Mouse (Mus musculus) embryonic facial prominence, embryonic 14.5 days (tissue): ENCODE results near the gene Phactr2. TPM values are rescaled to one million over a fixed set of nuclear protein-coding genes. Genes with fewer than 3 reads are reported as not detected.

ENCODE experiments used
- ATAC-seq: fragments of 200-750 bp; cut with Nextera tagmentation; 2 replicates; pipeline ENCODE4 v1.8.0; 2017; ENCODE audit warnings: low read depth, moderate number of reproducible peaks, moderate TSS enrichment
- DNase-seq: peaks from one replicate; pipeline ENCODE4 v3.0.0-alpha.2; 2015; ENCODE audit warnings: low spot score
- H3K27ac ChIP-seq: fragments of 300-500 bp; sonication (generic); replicated peaks from 2 replicates; pipeline ENCODE4 v1.5.1; 2014; ENCODE audit warnings: low read depth, mild to moderate bottlenecking, low read length, moderate library complexity
- H3K27me3 ChIP-seq: fragments of 300-500 bp; sonication (generic); replicated peaks from 2 replicates; pipeline ENCODE4 v1.6.1; 2014; ENCODE audit warnings: low read length; ENCODE audit not compliant: control insufficient read depth, insufficient read depth
- H3K36me3 ChIP-seq: fragments of 300-500 bp; sonication (generic); 2 replicates; pipeline ENCODE4 v1.6.1; 2014; ENCODE audit warnings: low read length, mixed read lengths; ENCODE audit not compliant: control insufficient read depth, insufficient read depth
- H3K4me1 ChIP-seq: fragments of 300-500 bp; sonication (generic); 2 replicates; pipeline ENCODE4 v1.6.1; 2014; ENCODE audit warnings: antibody characterized with exemption, low read length; ENCODE audit not compliant: control insufficient read depth, insufficient read depth
- H3K4me2 ChIP-seq: fragments of 300-500 bp; sonication (generic); 2 replicates; pipeline ENCODE4 v1.6.1; 2014; ENCODE audit warnings: low read depth, mild to moderate bottlenecking, low read length, moderate library complexity, mixed read lengths
- H3K4me3 ChIP-seq: fragments of 300-500 bp; sonication (generic); 2 replicates; pipeline ENCODE4 v1.5.1; 2014; ENCODE audit warnings: low read depth, mild to moderate bottlenecking, low read length
- H3K9ac ChIP-seq: fragments of 300-500 bp; sonication (generic); 2 replicates; pipeline ENCODE4 v1.6.1; 2014; ENCODE audit warnings: low read depth, mild to moderate bottlenecking, low read length, moderate library complexity, mixed read lengths
- H3K9me3 ChIP-seq: fragments of 300-500 bp; sonication (generic); 2 replicates; pipeline ENCODE4 v1.6.1; 2016; ENCODE audit warnings: low read length; ENCODE audit not compliant: control insufficient read depth
- WGBS: fragments of 180-500 bp; shearing (Covaris S2); extraction: QIAGEN DNeasy Blood & Tissue Kit; methylation state at CpG from one replicate; pipeline ENCODE4 v1.1.7; 2014; 5-methylcytosine and 5-hydroxymethylcytosine counted together
- polyA plus RNA-seq: library from polyadenylated mRNA; unstranded; fragments of >200 nt; fragmentation: Nextera tagmentation; extraction: Ambion mirVana; gene quantifications from 2 replicates; pipeline ENCODE4 v1.2.1, GENCODE M21; 2014

Phactr2 gene
- polyA plus RNA-seq, 1 experiment from 2014 or later = 37.8 TPM

DNA sequence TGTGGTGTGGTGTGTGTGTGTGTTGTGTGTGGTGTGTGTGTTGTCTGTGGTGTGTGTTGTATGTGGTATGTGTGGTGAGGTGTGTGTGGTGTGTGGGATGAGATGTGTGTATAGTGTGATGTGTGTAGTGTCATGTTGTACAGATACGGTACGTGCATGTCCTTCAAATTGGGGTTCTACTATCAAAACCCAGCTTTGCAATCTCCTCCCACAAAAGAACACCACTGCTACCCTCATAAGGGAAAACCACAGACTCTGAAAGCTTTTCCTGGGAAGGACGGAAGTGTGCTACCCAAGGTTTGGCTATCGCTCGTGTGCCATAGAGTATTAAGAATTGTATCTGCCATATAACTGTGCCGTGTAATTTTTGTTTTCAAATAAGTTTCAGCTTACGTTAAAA is 45.7 kb downstream of the Phactr2 start:
- Histone ChIP-seq H3K36me3 (no peaks in the 10 kb centered on the region), H3K9me3 (no peaks in the 10 kb centered on the region), H3K4me2 (no peak overlapping the region), H3K4me3 (no peak overlapping the region), H3K4me1 (peaks cover 19% of the 10 kb centered on the region), H3K9ac (no peak overlapping the region), H3K27ac (peak overlapping the region; percentile 76), H3K27me3 (no peaks in the 10 kb centered on the region)
- DNase-seq (no peak), ATAC-seq (no peak)
- 76% methylated on average over 7 of the region's 7 CpGs for WGBS

- H3K9me3 ChIP-seq = no peaks in the 10 kb centered on the region
- H3K36me3 ChIP-seq = no peaks in the 10 kb centered on the region
- WGBS = 72% methylated on average over 10 of the region's 10 CpGs
- DNase-seq (no peak), ATAC-seq (no peak)
- no peak overlapping the region for H3K9ac ChIP-seq
- no peak overlapping the region for H3K4me2 ChIP-seq
- no peak overlapping the region for H3K4me3 ChIP-seq
- H3K27ac ChIP-seq = no peak overlapping the region
- H3K27me3 ChIP-seq = no peaks in the 10 kb centered on the region
- peaks cover 19% of the 10 kb centered on the region for H3K4me1 ChIP-seq
These were observed 46.6 kb downstream of the Phactr2 start for GRCm38 (mm10) chr10:13427599-13427998.

GRCm38 (mm10) chr10:13425198-13425597 is 49.0 kb downstream of the Phactr2 start:
- 74% methylated on average over 9 of the region's 9 CpGs for WGBS
- DNase-seq (peak; percentile 52), ATAC-seq (no peak)

DNA sequence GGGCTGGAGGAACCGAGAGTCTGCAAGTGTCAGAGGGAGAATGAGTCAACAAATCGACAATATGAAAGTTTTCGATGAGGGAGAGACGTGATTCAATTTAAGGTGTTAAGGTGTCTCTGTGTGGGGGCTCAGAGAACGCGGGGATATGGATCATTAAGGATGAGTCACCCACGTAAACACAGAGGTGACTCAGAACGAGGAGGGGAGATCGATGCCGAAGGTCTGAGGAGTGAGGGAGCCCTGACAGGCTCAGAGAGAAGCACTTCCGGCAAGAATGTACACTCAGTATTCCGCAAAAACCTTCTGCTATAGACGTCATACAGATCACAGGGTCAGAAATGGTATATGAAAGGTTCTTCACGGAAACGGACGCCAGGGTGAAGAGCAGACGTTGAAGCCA is 49.7 kb downstream of the Phactr2 start:
- Histone ChIP-seq H3K27ac (no peak overlapping the region), H3K9ac (no peak overlapping the region), H3K4me1 (peaks cover 9% of the 10 kb centered on the region; the same call in 1 of the 2 replicates), H3K4me3 (no peak overlapping the region), H3K27me3 (no peaks in the 10 kb centered on the region), H3K36me3 (no peaks in the 10 kb centered on the region), H3K9me3 (no peaks in the 10 kb centered on the region), H3K4me2 (no peak overlapping the region)
- 80% methylated on average over 17 of the region's 17 CpGs for WGBS
- no peak for DNase-seq
- ATAC-seq = no peak

More at GRCm38 (mm10) chr10:13425198-13425597, 49.0 kb downstream of the Phactr2 start:
- Histone ChIP-seq H3K4me2 (no peak overlapping the region), H3K27ac (no peak overlapping the region), H3K4me3 (no peak overlapping the region), H3K9ac (no peak overlapping the region), H3K27me3 (no peaks in the 10 kb centered on the region), H3K4me1 (peaks cover 9% of the 10 kb centered on the region; the same call in 1 of the 2 replicates), H3K36me3 (no peaks in the 10 kb centered on the region), H3K9me3 (no peaks in the 10 kb centered on the region)

DNA sequence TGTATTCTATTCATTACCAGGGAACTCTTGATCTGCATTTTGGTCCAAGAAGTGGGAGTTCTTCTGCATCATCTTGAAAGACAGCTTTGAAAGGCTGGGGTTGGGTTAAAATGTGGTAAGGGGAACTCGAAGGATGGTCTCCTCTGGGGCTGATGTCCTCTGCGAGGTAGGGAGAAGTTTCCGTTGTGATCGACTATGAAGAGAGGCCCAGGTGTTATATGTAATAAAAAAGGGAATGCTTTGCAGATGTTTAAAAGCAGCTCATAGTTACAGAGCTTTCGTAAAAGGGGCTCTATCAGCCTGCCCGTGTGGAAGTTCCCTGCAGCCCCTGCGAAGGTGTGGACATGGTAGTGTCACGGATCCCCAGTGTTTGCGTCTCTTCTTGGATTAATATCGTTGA is 50.2 kb downstream of the Phactr2 start:
- H3K9me3 ChIP-seq = no peaks in the 10 kb centered on the region
- H3K9ac ChIP-seq = no peak overlapping the region
- H3K4me1 ChIP-seq = peaks cover 6% of the 10 kb centered on the region; the same call in 1 of the 2 replicates
- no peak overlapping the region for H3K27ac ChIP-seq
- DNase-seq (no peak), ATAC-seq (no peak)
- H3K27me3 ChIP-seq = no peaks in the 10 kb centered on the region
- H3K36me3 ChIP-seq = no peaks in the 10 kb centered on the region
- WGBS = 83% methylated on average over 10 of the region's 10 CpGs
- no peak overlapping the region for H3K4me2 ChIP-seq
- no peak overlapping the region for H3K4me3 ChIP-seq

DNA sequence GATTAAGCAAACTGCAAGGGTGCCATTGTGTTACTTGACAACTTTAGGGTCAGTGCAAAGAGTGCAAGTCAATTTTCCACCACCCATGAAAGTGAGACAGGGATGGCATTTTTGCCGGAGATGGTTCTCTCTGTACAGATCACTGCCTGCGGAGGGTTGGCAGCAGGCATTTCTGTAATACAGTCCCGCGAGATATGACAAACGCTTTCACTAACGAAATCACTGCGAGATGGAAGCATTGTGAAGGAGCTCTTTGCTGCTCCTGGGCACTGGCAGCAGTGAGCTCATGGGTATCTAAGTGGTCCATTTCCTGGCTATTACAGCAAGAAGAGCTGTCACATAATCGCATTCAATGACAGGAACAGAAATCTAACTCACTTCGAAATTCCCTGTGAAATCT is 52.1 kb downstream of the Phactr2 start:
- ATAC-seq (no peak), DNase-seq (no peak)
- Histone ChIP-seq H3K4me3 (no peak overlapping the region), H3K27ac (no peak overlapping the region), H3K9ac (no peak overlapping the region), H3K4me2 (no peak overlapping the region), H3K36me3 (no peaks in the 10 kb centered on the region), H3K9me3 (no peaks in the 10 kb centered on the region), H3K4me1 (no peaks in the 10 kb centered on the region), H3K27me3 (no peaks in the 10 kb centered on the region)
- WGBS = 80% methylated on average over 9 of the region's 9 CpGs

GRCm38 (mm10) chr10:13419246-13419645 is 55.0 kb downstream of the Phactr2 start:
- peak; percentile 44; the same call in 1 of the 2 replicates for ATAC-seq
- H3K9me3 ChIP-seq = no peaks in the 10 kb centered on the region
- H3K27ac ChIP-seq = no peak overlapping the region
- H3K27me3 ChIP-seq = no peaks in the 10 kb centered on the region
- no peak for DNase-seq
- no peaks in the 10 kb centered on the region for H3K36me3 ChIP-seq
- H3K9ac ChIP-seq = no peak overlapping the region
- no peaks in the 10 kb centered on the region for H3K4me1 ChIP-seq
- no peak overlapping the region for H3K4me3 ChIP-seq
- 28% methylated on average over 4 of the region's 4 CpGs for WGBS
- no peak overlapping the region for H3K4me2 ChIP-seq

DNA sequence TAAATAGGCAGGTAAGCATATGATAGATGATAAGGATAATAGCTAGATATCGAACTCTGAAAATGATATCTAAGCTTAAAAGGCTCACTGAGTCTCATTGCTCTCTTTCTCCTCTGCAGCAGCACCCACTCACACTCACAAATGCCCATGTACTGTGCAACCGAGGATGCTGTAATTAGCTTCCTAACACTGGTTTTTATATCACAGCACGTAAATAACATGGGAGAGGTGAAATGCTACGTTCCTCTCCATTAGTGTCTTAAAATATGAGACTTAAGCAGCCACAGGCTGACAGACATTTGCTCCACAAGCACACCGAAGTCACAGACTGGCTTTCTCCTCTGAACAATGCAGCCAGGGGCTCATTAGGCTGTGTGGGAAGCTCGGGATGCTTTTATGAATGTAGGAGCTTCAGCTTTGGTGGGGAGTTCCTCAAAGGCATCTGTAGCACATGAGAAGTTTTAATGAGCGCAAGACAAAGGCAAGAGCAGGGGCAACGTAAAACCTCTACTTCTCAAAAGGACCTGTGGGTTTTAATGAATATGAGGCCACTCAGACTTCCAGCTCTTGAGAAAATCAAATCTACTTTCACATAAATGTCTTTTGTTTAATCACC is 58.6 kb downstream of the Phactr2 start:
- WGBS = 68% methylated on average over 8 of the region's 8 CpGs

More for the DNA sequence above, 58.6 kb downstream of the Phactr2 start:
- no peak overlapping the region for H3K27ac ChIP-seq
- ATAC-seq (peak; percentile 62; the same call in 1 of the 2 replicates), DNase-seq (peak; percentile 62)
- H3K4me3 ChIP-seq = no peak overlapping the region
- H3K4me1 ChIP-seq = no peaks in the 10 kb centered on the region
- H3K36me3 ChIP-seq = no peaks in the 10 kb centered on the region
- H3K27me3 ChIP-seq = no peaks in the 10 kb centered on the region
- no peaks in the 10 kb centered on the region for H3K9me3 ChIP-seq
- no peak overlapping the region for H3K4me2 ChIP-seq
- no peak overlapping the region for H3K9ac ChIP-seq
